Mouse (Mus musculus): ENCODE measurements around the gene Ssh2. TPM values are rescaled to one million over a fixed set of nuclear protein-coding genes. Genes with fewer than 3 reads are reported as not detected.

The Ssh2 gene
- polyA plus RNA-seq, 1 experiment from 2014 or later: 8.8 TPM

GRCm38 (mm10) chr11:77195360-77196109, 20.6 kb upstream of the Ssh2 start:
- Histone ChIP-seq H3K27ac (no peak overlapping the region), H3K4me1 (peaks cover 19% of the 10 kb centered on the region), H3K4me3 (no peak overlapping the region), H3K36me3 (no peaks in the 10 kb centered on the region), H3K27me3 (ENCODE audit: low read depth, poor library complexity, severe bottlenecking) (no peaks in the 10 kb centered on the region), H3K9me3 (replicated peaks) (no peaks in the 10 kb centered on the region)
- no peak for DNase-seq (ENCODE audit: low spot score)
- 86% methylated on average over 11 of the region's 11 CpGs for WGBS

GRCm38 (mm10) chr11:77196181-77197143, 19.6 kb upstream of the Ssh2 start:
- 44% methylated on average over 4 of the region's 4 CpGs for WGBS
- Histone ChIP-seq H3K27ac (peak overlapping the region; percentile 25; the same call in 1 of the 2 replicates), H3K36me3 (no peaks in the 10 kb centered on the region), H3K27me3 (ENCODE audit: low read depth, poor library complexity, severe bottlenecking) (no peaks in the 10 kb centered on the region), H3K4me3 (no peak overlapping the region), H3K9me3 (replicated peaks) (no peaks in the 10 kb centered on the region), H3K4me1 (peaks cover 19% of the 10 kb centered on the region)
- DNase-seq (ENCODE audit: low spot score): no peak

DNA sequence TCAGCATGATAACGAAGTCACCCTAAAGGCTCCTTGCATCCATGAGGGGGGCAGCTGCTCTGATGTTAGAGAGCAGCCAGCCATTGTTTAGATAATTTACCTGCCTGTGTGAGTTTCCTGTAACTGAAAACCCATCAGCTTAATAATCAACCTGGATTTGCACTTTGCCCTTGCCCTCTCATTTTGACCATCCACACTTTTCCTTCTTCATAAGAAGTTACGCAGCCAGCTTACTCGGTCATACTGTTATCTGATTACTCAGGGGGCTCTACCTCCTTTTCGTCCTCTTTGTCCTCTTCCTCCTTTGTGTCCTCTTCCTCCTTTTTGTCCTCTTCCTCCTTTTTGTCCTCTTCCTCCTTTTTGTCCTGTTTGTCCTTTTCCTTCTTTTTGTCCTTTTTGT, 16.5 kb upstream of the Ssh2 start:
- DNase-seq (ENCODE audit: low spot score): no peak
- Histone ChIP-seq H3K36me3 (no peaks in the 10 kb centered on the region), H3K4me3 (no peak overlapping the region), H3K4me1 (peaks cover 9% of the 10 kb centered on the region), H3K27ac (no peak overlapping the region), H3K27me3 (ENCODE audit: low read depth, poor library complexity, severe bottlenecking) (no peaks in the 10 kb centered on the region), H3K9me3 (replicated peaks) (no peaks in the 10 kb centered on the region)
- WGBS: 64% methylated on average over 4 of the region's 4 CpGs

- no peak overlapping the region for H3K4me3 ChIP-seq
- no peak overlapping the region for H3K27ac ChIP-seq
- WGBS: 89% methylated on average over 1 of the region's 1 CpGs
- H3K27me3 ChIP-seq (ENCODE audit: low read depth, poor library complexity, severe bottlenecking): no peaks in the 10 kb centered on the region
- peaks cover 9% of the 10 kb centered on the region for H3K4me1 ChIP-seq
- no peak for DNase-seq (ENCODE audit: low spot score)
- H3K36me3 ChIP-seq: no peaks in the 10 kb centered on the region
- no peaks in the 10 kb centered on the region for H3K9me3 ChIP-seq (replicated peaks)
Measured at GRCm38 (mm10) chr11:77200703-77201102, 15.4 kb upstream of the Ssh2 start.

- Histone ChIP-seq H3K4me3 (no peak overlapping the region), H3K4me1 (peaks cover 22% of the 10 kb centered on the region), H3K9me3 (replicated peaks) (no peaks in the 10 kb centered on the region), H3K36me3 (no peaks in the 10 kb centered on the region), H3K27me3 (ENCODE audit: low read depth, poor library complexity, severe bottlenecking) (no peaks in the 10 kb centered on the region), H3K27ac (no peak overlapping the region)
- WGBS: 89% methylated on average over 1 of the region's 1 CpGs
- no peak for DNase-seq (ENCODE audit: low spot score)
Measured at GRCm38 (mm10) chr11:77214142-77214692, 1.9 kb upstream of the Ssh2 start.

DNA sequence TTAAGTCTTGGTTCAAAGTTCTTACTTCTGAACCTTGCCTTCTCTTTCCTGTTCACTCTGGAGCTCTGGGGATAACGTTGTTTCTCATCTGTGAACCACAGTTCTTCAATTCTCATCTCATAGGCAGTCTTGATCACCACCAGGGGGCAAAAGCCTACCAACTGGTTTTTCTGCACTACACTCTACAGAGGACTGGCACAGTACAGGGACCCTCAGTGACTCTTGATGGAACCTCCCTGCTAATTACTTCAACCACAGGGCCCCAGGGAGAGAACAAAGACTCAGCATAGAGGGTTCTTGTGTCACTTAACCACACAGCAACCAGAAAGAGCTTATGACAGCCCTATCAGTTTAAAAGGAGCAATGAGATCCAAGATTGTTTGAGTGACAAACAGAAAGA, 1.3 kb upstream of the Ssh2 start:
- H3K4me3 ChIP-seq: peak overlapping the region; percentile 84; the same call in 1 of the 2 replicates

GRCm38 (mm10) chr11:77215483-77215882, 604 bp upstream of the Ssh2 start:
- H3K4me3 ChIP-seq: peak overlapping the region; percentile 84
- no peaks in the 10 kb centered on the region for H3K9me3 ChIP-seq (replicated peaks)
- H3K27ac ChIP-seq: peak overlapping the region; percentile 95
- H3K27me3 ChIP-seq (ENCODE audit: low read depth, poor library complexity, severe bottlenecking): no peaks in the 10 kb centered on the region
- H3K36me3 ChIP-seq: no peaks in the 10 kb centered on the region
- WGBS: 1% methylated on average over 11 of the region's 11 CpGs
- H3K4me1 ChIP-seq: peaks cover 22% of the 10 kb centered on the region
- DNase-seq (ENCODE audit: low spot score): no peak

More for the DNA sequence above, 1.3 kb upstream of the Ssh2 start:
- H3K27me3 ChIP-seq (ENCODE audit: low read depth, poor library complexity, severe bottlenecking): no peaks in the 10 kb centered on the region
- H3K4me1 ChIP-seq: peaks cover 22% of the 10 kb centered on the region
- WGBS: 0% methylated on average over 1 of the region's 1 CpGs
- no peak overlapping the region for H3K27ac ChIP-seq
- no peaks in the 10 kb centered on the region for H3K9me3 ChIP-seq (replicated peaks)
- peak; percentile 51 for DNase-seq (ENCODE audit: low spot score)
- H3K36me3 ChIP-seq: no peaks in the 10 kb centered on the region

DNA sequence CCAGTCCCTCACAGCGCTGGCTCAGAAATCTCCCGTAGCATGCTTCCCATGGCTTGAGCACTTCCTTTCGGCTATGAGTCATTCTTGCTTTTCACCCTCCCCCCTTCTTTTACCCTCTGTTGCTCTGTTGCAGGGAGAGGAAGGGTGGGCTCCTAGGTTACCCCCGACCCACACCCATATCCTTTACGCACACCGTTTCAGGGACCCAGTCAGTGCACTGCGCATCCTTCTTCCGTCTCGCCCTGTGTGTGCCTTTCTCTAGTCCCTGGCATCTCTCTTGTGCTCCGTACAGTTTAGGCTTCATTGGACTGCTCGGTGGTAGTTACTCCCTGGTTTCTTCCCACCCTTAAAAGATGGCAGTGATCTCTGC, 659 bp downstream of the Ssh2 start:
- Histone ChIP-seq H3K27me3 (ENCODE audit: low read depth, poor library complexity, severe bottlenecking) (no peaks in the 10 kb centered on the region), H3K27ac (peak overlapping the region; percentile 95), H3K9me3 (replicated peaks) (no peaks in the 10 kb centered on the region), H3K4me1 (peaks cover 22% of the 10 kb centered on the region), H3K4me3 (peak overlapping the region; percentile 84), H3K36me3 (no peaks in the 10 kb centered on the region)
- DNase-seq (ENCODE audit: low spot score): no peak
- 1% methylated on average over 11 of the region's 11 CpGs for WGBS

- WGBS: 81% methylated on average over 2 of the region's 2 CpGs
Measured at GRCm38 (mm10) chr11:77230765-77231164, 14.7 kb downstream of the Ssh2 start.

GRCm38 (mm10) chr11:77231514-77231913, 15.4 kb downstream of the Ssh2 start:
- DNase-seq (ENCODE audit: low spot score): no peak
- H3K27me3 ChIP-seq (ENCODE audit: low read depth, poor library complexity, severe bottlenecking): no peaks in the 10 kb centered on the region
- H3K4me1 ChIP-seq: no peaks in the 10 kb centered on the region
- no peaks in the 10 kb centered on the region for H3K9me3 ChIP-seq (replicated peaks)
- 93% methylated on average over 2 of the region's 2 CpGs for WGBS
- no peaks in the 10 kb centered on the region for H3K36me3 ChIP-seq
- no peak overlapping the region for H3K27ac ChIP-seq
- H3K4me3 ChIP-seq: no peak overlapping the region

More at GRCm38 (mm10) chr11:77230765-77231164, 14.7 kb downstream of the Ssh2 start:
- H3K36me3 ChIP-seq: no peaks in the 10 kb centered on the region
- no peak for DNase-seq (ENCODE audit: low spot score)
- H3K4me3 ChIP-seq: no peak overlapping the region
- H3K27ac ChIP-seq: no peak overlapping the region
- H3K4me1 ChIP-seq: no peaks in the 10 kb centered on the region
- H3K27me3 ChIP-seq (ENCODE audit: low read depth, poor library complexity, severe bottlenecking): no peaks in the 10 kb centered on the region
- no peaks in the 10 kb centered on the region for H3K9me3 ChIP-seq (replicated peaks)

DNA sequence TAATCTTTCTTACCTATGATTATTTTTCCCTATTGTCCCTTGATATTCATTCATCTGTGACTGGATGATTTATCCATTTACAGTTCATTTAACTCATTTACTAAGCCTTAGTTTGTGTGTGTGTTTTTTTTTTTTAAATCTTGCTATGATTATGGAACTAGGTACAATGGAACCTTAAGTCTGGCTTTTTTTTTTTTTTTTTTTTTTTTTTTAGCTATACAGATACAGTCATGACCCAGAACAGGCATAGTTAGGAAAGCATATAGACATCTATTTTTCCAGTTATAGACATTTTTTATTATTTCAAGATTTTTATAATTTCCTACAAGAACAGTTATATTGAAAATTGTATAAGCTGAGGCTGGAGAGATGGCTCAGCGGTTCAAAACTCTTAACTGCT, 19.2 kb downstream of the Ssh2 start:
- no peak for DNase-seq (ENCODE audit: low spot score)
- no peaks in the 10 kb centered on the region for H3K27me3 ChIP-seq (ENCODE audit: low read depth, poor library complexity, severe bottlenecking)
- no peaks in the 10 kb centered on the region for H3K4me1 ChIP-seq
- 92% methylated on average over 1 of the region's 1 CpGs for WGBS
- H3K4me3 ChIP-seq: no peak overlapping the region
- H3K9me3 ChIP-seq (replicated peaks): no peaks in the 10 kb centered on the region
- H3K27ac ChIP-seq: no peak overlapping the region
- H3K36me3 ChIP-seq: no peaks in the 10 kb centered on the region

- Histone ChIP-seq H3K27ac (no peak overlapping the region), H3K4me3 (no peak overlapping the region), H3K9me3 (replicated peaks) (no peaks in the 10 kb centered on the region), H3K36me3 (no peaks in the 10 kb centered on the region), H3K4me1 (peaks cover 3% of the 10 kb centered on the region; the same call in 1 of the 2 replicates), H3K27me3 (ENCODE audit: low read depth, poor library complexity, severe bottlenecking) (no peaks in the 10 kb centered on the region)
- no peak for DNase-seq (ENCODE audit: low spot score)
- 93% methylated on average over 1 of the region's 1 CpGs for WGBS
Measured at GRCm38 (mm10) chr11:77239658-77240345, 23.7 kb downstream of the Ssh2 start.

Measured in limb, embryonic 10.5 days (tissue).